Mouse (Mus musculus): ENCODE results near the gene Mtx1. TPM values are rescaled to one million over a fixed set of nuclear protein-coding genes. Genes with fewer than 3 reads are reported as not detected.

Gene Mtx1
- polyA plus RNA-seq, 1 experiment, result 66.4 TPM

DNA sequence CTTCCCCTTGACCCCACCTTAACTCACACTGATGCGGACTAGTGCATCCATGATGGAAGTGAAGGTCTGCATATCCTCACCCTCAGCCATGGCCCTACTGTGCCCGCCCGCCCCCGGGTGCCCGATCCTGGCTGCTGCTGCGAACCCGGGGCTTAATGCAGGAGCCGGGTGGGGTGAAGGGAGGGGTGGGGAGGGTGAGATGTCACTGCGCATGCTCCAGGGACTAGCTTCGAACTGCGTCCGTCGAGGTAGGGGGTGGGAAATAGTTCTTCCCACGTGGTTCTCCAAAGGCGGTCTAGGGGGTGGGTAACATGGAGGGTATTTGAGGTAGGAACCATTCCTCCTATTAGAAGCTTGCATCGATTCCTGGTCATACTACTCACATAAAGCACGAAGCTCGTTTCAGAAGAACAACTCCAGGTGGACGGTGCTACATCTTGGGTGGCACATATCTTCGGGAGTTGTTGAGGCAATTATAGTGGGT is 18.8 kb upstream of the Mtx1 start, which contains the start of gene Krtcap2:
Gene Krtcap2, plus strand, starts transcription at position 279 of the 484 bp plus-strand sequence.
- Histone ChIP-seq H3K4me3 (replicated peaks; ENCODE audit: control insufficient read depth, low read depth, low read length) (peak within 1 kb of the TSS; percentile 93), H3K4me1 (ENCODE audit: control insufficient read depth, insufficient read depth, low read length) (peaks cover 5% of the 10 kb centered on the region), H3K27ac (ENCODE audit: control insufficient read depth, insufficient read depth, low read depth, low read length, poor library complexity) (peak within 1 kb of the TSS; percentile 16; the same call in 1 of the 2 replicates)
- 6% methylated on average over 20 of the region's 20 CpGs for WGBS
- TF ChIP-seq POLR2A (IDR thresholded peaks at IDR 0.05; ENCODE audit: borderline replicate concordance, control insufficient read depth, low read depth, low read length), result no peak
- TF ChIP-seq CTCF (IDR thresholded peaks at IDR 0.05; ENCODE audit: control insufficient read depth, insufficient read depth, low read length), result no peak

DNA sequence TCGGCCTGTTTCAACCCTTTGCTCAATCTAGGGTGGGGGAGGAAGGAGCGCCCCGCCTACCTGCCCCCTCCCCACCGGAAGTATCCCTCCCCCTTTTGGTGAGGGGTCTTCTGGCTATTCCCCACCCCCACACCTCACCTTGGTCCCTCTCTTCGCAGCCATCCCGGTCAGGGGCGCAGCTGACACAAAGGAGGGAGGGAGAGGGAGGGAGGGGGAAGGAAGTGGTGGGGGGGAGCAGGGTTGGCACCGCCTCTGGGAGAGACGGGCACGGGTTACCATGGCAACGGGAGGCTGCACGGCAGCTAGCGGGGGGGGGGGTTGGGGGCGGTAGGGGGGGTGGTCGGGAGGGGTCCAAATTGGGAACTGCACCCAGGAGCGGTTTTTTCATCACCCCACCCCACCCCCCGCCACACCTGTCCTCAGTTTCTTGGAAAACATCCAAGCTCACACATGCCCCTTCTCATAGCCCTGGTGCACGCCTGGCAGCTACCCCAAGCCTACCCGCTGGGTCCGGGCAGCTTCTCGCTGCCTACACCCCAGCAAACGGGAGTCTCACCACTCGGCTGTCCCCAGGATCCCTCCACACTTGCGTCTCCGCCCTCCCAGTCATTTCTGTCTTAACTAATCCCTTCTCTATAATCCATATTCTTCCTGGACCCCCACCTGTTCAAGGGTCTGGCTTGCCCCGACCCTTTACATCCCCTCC is 18.2 kb upstream of the Mtx1 start:
- TF ChIP-seq POLR2A (IDR thresholded peaks at IDR 0.05; ENCODE audit: borderline replicate concordance, control insufficient read depth, low read depth, low read length) (no peak), CTCF (IDR thresholded peaks at IDR 0.05; ENCODE audit: control insufficient read depth, insufficient read depth, low read length) (no peak)
- Histone ChIP-seq H3K4me1 (ENCODE audit: control insufficient read depth, insufficient read depth, low read length) (peaks cover 3% of the 10 kb centered on the region), H3K27ac (ENCODE audit: control insufficient read depth, insufficient read depth, low read depth, low read length, poor library complexity) (no peak overlapping the region), H3K4me3 (replicated peaks; ENCODE audit: control insufficient read depth, low read depth, low read length) (peak overlapping the region; percentile 15)
- WGBS, result under 1% methylated on average over 25 of the region's 26 CpGs

DNA sequence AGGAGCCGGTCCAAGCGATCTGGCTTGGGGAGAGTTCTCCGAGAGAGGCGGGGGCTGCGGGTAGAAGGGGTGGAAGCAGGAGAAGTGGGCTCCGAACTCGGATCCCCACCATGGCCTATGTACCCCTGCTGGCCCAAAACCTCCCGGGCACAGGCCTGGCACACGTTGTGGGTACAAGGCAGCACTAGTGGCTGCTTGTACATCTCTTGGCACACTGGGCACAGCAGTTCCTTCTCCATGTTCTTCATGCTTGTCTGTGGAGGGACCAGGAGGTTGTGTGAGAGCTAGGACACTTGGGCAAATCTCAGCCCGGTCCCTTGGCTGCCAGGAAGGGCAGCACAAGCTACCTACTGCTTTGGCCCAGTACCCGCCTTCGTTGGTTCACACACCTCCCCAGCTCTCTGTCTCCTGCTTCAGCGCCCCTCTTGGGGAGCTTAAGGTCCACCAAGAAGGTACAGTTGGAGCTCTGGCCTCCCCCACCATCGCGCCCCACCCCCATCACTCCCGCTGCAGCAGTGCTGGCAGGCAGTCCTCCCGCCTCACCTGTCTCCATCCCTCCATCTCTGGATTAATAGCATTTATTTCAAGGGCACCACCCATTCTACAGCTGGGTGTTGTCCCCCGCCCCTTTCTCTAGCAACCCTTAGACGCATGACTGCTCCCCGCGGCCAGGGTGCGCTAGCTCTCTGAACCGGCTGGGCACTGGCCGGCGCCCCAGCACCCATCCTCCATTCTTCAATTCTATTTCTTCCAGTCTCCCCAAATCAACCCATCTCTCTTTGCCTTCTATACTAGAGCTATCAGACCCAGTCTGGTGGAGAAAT is 17.5 kb upstream of the Mtx1 start:
- 0 out of 2 replicates have a peak, but pooled peaks have one; percentile 2 for TF ChIP-seq CTCF (IDR thresholded peaks at IDR 0.05; ENCODE audit: control insufficient read depth, insufficient read depth, low read length)
- TF ChIP-seq POLR2A (IDR thresholded peaks at IDR 0.05; ENCODE audit: borderline replicate concordance, control insufficient read depth, low read depth, low read length), result no peak
- H3K4me1 ChIP-seq (ENCODE audit: control insufficient read depth, insufficient read depth, low read length), result peaks cover 3% of the 10 kb centered on the region
- H3K27ac ChIP-seq (ENCODE audit: control insufficient read depth, insufficient read depth, low read depth, low read length, poor library complexity), result no peak overlapping the region
- WGBS, result 43% methylated on average over 25 of the region's 25 CpGs
- H3K4me3 ChIP-seq (replicated peaks; ENCODE audit: control insufficient read depth, low read depth, low read length), result no peak overlapping the region

DNA sequence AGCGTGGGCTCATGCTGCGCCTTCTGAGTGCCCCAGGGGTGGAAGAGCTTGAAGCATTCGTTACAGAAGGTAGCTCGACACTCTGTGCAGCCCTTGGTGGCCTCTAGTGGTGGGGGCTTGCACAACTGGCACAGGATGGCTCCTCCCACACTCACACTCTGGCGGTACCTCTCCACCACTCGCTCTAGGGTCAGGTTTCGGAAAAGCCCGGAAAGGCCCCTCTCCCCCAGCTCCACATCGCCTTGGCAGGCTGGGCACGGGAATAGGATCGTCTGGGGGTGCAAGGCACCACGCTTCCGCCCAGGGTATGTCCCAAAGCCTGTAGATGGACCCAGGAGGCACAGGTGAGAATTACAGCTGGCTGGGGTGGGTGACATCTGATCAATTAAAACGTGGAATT is 16.7 kb upstream of the Mtx1 start:
- TF ChIP-seq POLR2A (IDR thresholded peaks at IDR 0.05; ENCODE audit: borderline replicate concordance, control insufficient read depth, low read depth, low read length), result no peak
- TF ChIP-seq CTCF (IDR thresholded peaks at IDR 0.05; ENCODE audit: control insufficient read depth, insufficient read depth, low read length), result peak; percentile 58
- WGBS, result 11% methylated on average over 14 of the region's 14 CpGs
- H3K27ac ChIP-seq (ENCODE audit: control insufficient read depth, insufficient read depth, low read depth, low read length, poor library complexity), result no peak overlapping the region
- H3K4me3 ChIP-seq (replicated peaks; ENCODE audit: control insufficient read depth, low read depth, low read length), result no peak overlapping the region
- peaks cover 3% of the 10 kb centered on the region for H3K4me1 ChIP-seq (ENCODE audit: control insufficient read depth, insufficient read depth, low read length)

DNA sequence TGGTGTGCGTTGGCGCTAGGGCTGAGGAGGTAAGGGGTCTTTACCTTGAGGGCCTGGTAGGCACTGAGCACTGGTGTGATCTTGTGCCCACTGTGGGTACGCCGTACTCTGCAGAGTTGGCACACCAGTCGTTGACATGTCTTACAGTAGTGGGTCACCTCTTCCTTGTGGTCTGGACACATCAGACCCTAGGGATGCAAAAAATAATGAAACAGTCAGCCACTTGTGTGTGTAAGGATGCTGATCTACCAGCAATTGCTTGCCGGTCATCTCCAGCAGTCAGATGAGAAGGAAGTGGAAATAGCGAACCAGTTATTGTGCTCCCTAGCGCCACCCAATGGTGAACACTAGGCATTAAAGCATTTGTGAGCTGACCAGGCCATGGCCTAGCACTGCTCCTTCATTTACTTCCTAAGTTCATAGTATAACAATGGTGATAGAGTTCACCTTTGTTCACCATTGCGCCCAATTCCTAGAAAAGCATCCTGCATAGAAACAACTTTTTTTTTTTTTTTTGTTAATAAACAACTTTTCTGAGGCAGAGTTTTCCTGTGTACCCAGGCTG is 15.5 kb upstream of the Mtx1 start:
- TF ChIP-seq POLR2A (IDR thresholded peaks at IDR 0.05; ENCODE audit: borderline replicate concordance, control insufficient read depth, low read depth, low read length) (no peak), CTCF (IDR thresholded peaks at IDR 0.05; ENCODE audit: control insufficient read depth, insufficient read depth, low read length) (peak; percentile 72)
- Histone ChIP-seq H3K27ac (ENCODE audit: control insufficient read depth, insufficient read depth, low read depth, low read length, poor library complexity) (no peak overlapping the region), H3K4me1 (ENCODE audit: control insufficient read depth, insufficient read depth, low read length) (peaks cover 3% of the 10 kb centered on the region), H3K4me3 (replicated peaks; ENCODE audit: control insufficient read depth, low read depth, low read length) (no peak overlapping the region)
- 57% methylated on average over 9 of the region's 9 CpGs for WGBS

DNA sequence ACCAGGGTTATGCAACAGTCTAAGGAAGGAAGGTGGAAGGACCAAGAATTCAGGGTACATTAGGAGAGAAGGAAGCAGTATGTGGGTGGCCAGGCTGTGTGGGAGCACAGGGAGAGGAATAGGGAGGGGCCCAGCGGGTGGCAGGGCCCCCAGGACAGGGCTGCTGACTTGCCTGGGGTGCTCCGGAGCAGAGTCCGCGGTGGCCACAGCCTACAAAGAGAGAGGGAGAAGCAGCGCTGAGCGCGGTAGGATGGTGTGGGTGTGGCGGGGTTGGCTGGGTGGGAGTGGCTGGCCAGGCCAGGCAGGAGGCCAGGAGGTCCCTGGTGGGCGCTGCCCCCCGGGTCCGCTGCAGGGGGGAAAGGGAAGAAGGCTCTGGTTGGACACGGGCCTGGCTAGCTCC is 11.6 kb upstream of the Mtx1 start:
- WGBS, result 77% methylated on average over 11 of the region's 12 CpGs
- H3K4me3 ChIP-seq (replicated peaks; ENCODE audit: control insufficient read depth, low read depth, low read length), result no peak overlapping the region
- TF ChIP-seq POLR2A (IDR thresholded peaks at IDR 0.05; ENCODE audit: borderline replicate concordance, control insufficient read depth, low read depth, low read length) (no peak), CTCF (IDR thresholded peaks at IDR 0.05; ENCODE audit: control insufficient read depth, insufficient read depth, low read length) (no peak)

DNA sequence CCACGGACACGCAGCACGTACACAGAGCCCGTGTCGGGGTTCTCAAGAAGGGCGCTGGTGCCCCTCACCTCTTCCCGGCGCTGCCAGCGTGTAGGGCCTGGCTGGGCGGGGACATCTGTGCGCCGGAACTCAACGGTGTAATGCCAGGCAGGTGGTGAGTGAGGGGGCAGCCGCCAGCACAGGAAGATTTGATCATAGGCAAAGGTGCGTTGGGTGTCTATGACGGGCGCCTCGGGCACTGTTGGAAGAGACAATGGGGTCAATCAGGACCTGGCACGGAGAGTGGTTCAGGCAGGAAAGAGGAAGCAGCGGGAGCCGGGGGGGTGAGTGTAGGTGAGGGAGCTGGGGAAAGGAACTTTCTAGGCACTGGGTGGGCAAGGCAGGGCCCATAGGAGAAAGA is 10.8 kb upstream of the Mtx1 start:
- no peak for TF ChIP-seq CTCF (IDR thresholded peaks at IDR 0.05; ENCODE audit: control insufficient read depth, insufficient read depth, low read length)
- no peak for TF ChIP-seq POLR2A (IDR thresholded peaks at IDR 0.05; ENCODE audit: borderline replicate concordance, control insufficient read depth, low read depth, low read length)
- 79% methylated on average over 21 of the region's 21 CpGs for whole genome bisulfite sequencing
- H3K27ac ChIP-seq (ENCODE audit: control insufficient read depth, insufficient read depth, low read depth, low read length, poor library complexity), result no peak overlapping the region
- peaks cover 3% of the 10 kb centered on the region; the same call in 1 of the 2 replicates for H3K4me1 ChIP-seq (ENCODE audit: control insufficient read depth, insufficient read depth, low read length)
- H3K4me3 ChIP-seq (replicated peaks; ENCODE audit: control insufficient read depth, low read depth, low read length), result no peak overlapping the region

More for the DNA sequence above, 11.6 kb upstream of the Mtx1 start:
- H3K4me1 ChIP-seq (ENCODE audit: control insufficient read depth, insufficient read depth, low read length), result peaks cover 2% of the 10 kb centered on the region; the same call in 1 of the 2 replicates
- no peak overlapping the region for H3K27ac ChIP-seq (ENCODE audit: control insufficient read depth, insufficient read depth, low read depth, low read length, poor library complexity)

DNA sequence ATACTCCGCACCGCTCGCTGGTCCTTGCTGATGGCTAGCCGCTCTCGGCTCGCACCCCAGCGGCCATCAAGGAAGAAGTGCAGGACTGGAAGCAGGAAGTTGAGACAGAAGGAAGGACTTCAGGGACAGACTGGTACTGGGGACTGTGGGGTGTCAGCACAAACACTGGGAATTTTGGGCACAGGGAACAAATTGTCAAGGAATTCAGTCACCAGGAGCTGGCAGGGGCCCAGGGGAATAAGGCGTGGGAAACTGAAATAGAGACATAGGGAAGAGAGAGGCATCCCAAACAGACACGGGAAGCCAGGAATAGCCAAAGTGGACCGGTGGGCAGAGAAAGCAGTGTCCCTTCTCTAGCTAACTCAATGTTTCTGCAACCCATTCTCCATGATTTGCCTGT is 9.6 kb upstream of the Mtx1 start:
- Histone ChIP-seq H3K4me3 (replicated peaks; ENCODE audit: control insufficient read depth, low read depth, low read length) (no peak overlapping the region), H3K27ac (ENCODE audit: control insufficient read depth, insufficient read depth, low read depth, low read length, poor library complexity) (no peak overlapping the region)
- WGBS, result 81% methylated on average over 10 of the region's 10 CpGs

More for the DNA sequence above, 9.6 kb upstream of the Mtx1 start:
- TF ChIP-seq CTCF (IDR thresholded peaks at IDR 0.05; ENCODE audit: control insufficient read depth, insufficient read depth, low read length), result no peak
- TF ChIP-seq POLR2A (IDR thresholded peaks at IDR 0.05; ENCODE audit: borderline replicate concordance, control insufficient read depth, low read depth, low read length), result no peak
- peaks cover 3% of the 10 kb centered on the region; the same call in 1 of the 2 replicates for H3K4me1 ChIP-seq (ENCODE audit: control insufficient read depth, insufficient read depth, low read length)
